Mouse (Mus musculus) kidney, postnatal 0 days (tissue): ENCODE measurements around the gene D430042O09Rik. TPM values are rescaled to one million over a fixed set of nuclear protein-coding genes. Genes with fewer than 3 reads are reported as not detected.

ENCODE experiments used
- ATAC-seq: fragments of 200-750 bp; cut with Nextera tagmentation; replicated peaks from 2 replicates; pipeline ENCODE4 v1.8.0; 2017; ENCODE audit warnings: low read depth, moderate number of reproducible peaks, moderate TSS enrichment, moderate library complexity; ENCODE audit not compliant: low FRiP score
- DNase-seq: peaks from one replicate; pipeline ENCODE4 v3.0.0-alpha.2; 2016; ENCODE audit warnings: low spot score
- H3K27ac ChIP-seq: fragments of 300-500 bp; sonication (generic); 2 replicates; pipeline ENCODE4 v1.5.1; 2014; ENCODE audit warnings: mild to moderate bottlenecking
- H3K27me3 ChIP-seq: fragments of 300-500 bp; sonication (generic); 2 replicates; pipeline ENCODE4 v1.6.1; 2014; ENCODE audit warnings: low read length, mixed read lengths; ENCODE audit not compliant: insufficient read depth
- H3K36me3 ChIP-seq: fragments of 300-500 bp; sonication (generic); 2 replicates; pipeline ENCODE4 v1.6.1; 2014; ENCODE audit warnings: low read length, mixed read lengths; ENCODE audit not compliant: insufficient read depth
- H3K4me1 ChIP-seq: fragments of 300-500 bp; sonication (generic); replicated peaks from 2 replicates; pipeline ENCODE4 v1.6.1; 2014; ENCODE audit warnings: antibody characterized with exemption, low read length, mixed read lengths; ENCODE audit not compliant: insufficient read depth
- H3K4me2 ChIP-seq: fragments of 300-500 bp; sonication (generic); 2 replicates; pipeline ENCODE4 v1.6.1; 2014; ENCODE audit warnings: mild to moderate bottlenecking, low read length, moderate library complexity, mixed read lengths
- H3K4me3 ChIP-seq: fragments of 300-500 bp; sonication (generic); replicated peaks from 2 replicates; pipeline ENCODE4 v1.5.1; 2014; ENCODE audit warnings: low read depth, low read length
- H3K9ac ChIP-seq: fragments of 300-500 bp; sonication (generic); 2 replicates; pipeline ENCODE4 v1.6.1; 2014; ENCODE audit warnings: low read depth, low read length
- H3K9me3 ChIP-seq: fragments of 300-500 bp; sonication (generic); replicated peaks from 2 replicates; pipeline ENCODE4 v1.6.1; 2016; ENCODE audit warnings: low read length, inconsistent platforms, mixed read lengths
- CTCF ChIP-seq: IDR thresholded peaks from 2 replicates; pipeline ENCODE4 v1.5.1; 2016; ENCODE audit warnings: antibody characterized with exemption, low read depth, mild to moderate bottlenecking, moderate library complexity
- WGBS: fragments of 180-500 bp; shearing (Covaris S2); extraction: QIAGEN DNeasy Blood & Tissue Kit; methylation state at CpG from one replicate; pipeline ENCODE4 v1.1.7; 2014; 5-methylcytosine and 5-hydroxymethylcytosine counted together
- polyA plus RNA-seq: library from polyadenylated mRNA; unstranded; fragments of >200 nt; fragmentation: Nextera tagmentation; extraction: Ambion mirVana; gene quantifications from 2 replicates; pipeline ENCODE4 v1.2.1, GENCODE M21; 2015

D430042O09Rik gene
- polyA plus RNA-seq, 1 experiment from 2014 or later = 4.8 TPM

DNA sequence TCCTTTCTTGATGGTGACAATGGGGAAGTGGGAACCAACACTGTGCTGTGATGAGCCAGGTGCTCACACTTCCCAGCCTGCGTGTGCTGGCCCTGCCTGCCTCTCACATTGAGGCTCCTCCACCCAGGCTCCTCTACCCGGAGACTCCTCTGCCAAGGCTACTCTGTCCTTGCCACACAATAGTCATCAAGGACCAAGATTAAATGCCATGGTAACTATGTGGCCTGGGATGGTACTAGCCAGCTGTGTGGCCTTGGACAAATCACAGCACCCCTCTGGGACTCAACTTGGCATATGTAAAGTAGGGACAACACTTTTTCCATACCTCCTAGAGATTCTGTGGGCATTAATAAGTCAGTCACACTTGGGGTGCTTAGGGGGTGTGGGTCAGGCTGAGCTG is 192.2 kb downstream of the D430042O09Rik start:
- ATAC-seq = no peak
- TF ChIP-seq CTCF = no peak
- Histone ChIP-seq H3K9ac (no peak overlapping the region), H3K4me1 (no peaks in the 10 kb centered on the region), H3K27me3 (no peaks in the 10 kb centered on the region), H3K4me2 (no peak overlapping the region), H3K27ac (no peak overlapping the region), H3K9me3 (no peaks in the 10 kb centered on the region), H3K4me3 (no peak overlapping the region), H3K36me3 (no peaks in the 10 kb centered on the region)
- DNase-seq = no peak
- 79% methylated on average over 2 of the region's 2 CpGs for WGBS

DNA sequence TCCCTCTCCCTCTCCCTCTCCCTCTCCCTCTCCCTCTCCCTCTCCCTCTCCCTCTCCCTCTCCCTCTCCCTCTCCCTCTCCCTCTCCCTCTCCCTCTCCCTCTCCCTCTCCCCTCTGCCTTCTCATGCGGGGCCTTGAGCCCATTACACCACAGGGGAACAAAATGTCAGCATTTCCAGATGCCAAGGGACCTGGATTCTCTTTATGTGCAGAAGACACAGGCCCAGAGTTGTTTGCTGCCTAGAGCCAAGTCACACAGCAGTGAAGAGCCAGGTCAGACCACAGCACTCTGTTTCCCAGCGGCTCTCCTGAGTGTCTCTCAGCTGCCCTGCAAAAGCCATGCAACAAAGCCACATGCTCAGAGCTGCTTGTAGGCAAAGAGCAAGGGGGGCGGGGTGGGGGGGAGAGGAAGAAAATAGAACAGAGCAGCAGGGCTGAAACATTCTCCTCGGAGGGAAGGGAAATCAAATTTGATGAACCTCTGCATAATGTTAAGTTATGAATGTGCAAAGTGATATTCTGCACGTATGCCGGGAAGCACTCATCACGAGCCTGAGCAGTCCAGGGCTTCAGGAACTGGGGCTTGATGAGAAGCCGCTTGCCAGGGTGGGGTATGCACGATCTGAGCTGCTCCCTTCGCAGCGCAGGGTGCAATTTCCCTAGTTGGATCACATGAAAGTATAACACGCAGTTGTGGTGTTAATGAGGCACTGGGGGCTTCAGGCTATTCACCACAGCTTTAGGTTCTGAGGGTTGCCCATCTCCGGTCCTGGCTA is 192.9 kb downstream of the D430042O09Rik start:
- WGBS = 70% methylated on average over 13 of the region's 13 CpGs
- no peaks in the 10 kb centered on the region for H3K27me3 ChIP-seq
- no peak overlapping the region for H3K9ac ChIP-seq
- no peak for TF ChIP-seq CTCF
- DNase-seq = no peak
- H3K4me1 ChIP-seq = no peaks in the 10 kb centered on the region
- H3K9me3 ChIP-seq = no peaks in the 10 kb centered on the region
- no peak overlapping the region for H3K27ac ChIP-seq
- H3K36me3 ChIP-seq = no peaks in the 10 kb centered on the region
- ATAC-seq = no peak
- H3K4me3 ChIP-seq = no peak overlapping the region
- H3K4me2 ChIP-seq = no peak overlapping the region

DNA sequence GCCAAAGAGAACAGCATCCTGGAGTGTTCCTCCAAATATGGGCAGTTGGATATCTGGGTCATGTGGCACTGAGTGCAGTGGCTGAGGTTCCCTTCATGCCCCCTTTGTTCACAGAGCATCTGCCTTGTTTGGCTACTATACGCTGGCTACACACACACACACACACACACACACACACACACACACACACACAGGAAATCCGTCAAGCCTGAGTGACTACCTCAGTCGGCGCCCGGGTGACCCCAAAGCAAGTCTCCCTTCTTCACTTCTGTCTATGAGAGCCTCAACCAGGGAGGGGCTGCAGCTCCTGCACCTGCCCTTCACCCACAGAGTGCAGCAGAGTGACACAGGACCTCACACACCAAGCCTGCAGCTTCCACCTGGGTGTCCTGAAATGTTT is 213.1 kb downstream of the D430042O09Rik start:
- ATAC-seq = peak; percentile 43; the same call in 1 of the 2 replicates
- no peak overlapping the region for H3K4me2 ChIP-seq

DNA sequence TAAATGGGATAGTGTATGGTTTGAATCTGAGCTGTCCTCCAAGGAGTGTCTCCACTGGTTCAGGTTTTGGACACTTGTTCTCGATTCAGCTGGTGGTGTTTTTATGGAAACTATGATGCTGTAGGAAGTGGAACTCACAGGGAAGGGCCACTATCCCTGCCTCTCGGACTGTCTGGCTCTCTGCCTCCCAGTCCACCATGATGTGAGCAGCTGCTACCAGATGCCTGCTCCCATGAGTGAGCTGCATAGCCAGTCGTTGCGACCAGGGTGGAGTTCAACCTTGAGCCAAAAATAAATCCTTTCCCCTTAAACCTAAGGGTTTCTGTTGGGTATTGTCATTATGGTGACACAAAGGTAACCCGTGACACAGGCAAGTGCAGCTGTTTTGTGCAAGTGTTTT is 216.4 kb downstream of the D430042O09Rik start:
- Histone ChIP-seq H3K4me3 (no peak overlapping the region), H3K4me2 (no peak overlapping the region), H3K9ac (no peak overlapping the region), H3K27ac (no peak overlapping the region), H3K4me1 (no peaks in the 10 kb centered on the region), H3K9me3 (no peaks in the 10 kb centered on the region), H3K36me3 (no peaks in the 10 kb centered on the region), H3K27me3 (no peaks in the 10 kb centered on the region)
- 83% methylated on average over 5 of the region's 5 CpGs for WGBS
- no peak for DNase-seq
- TF ChIP-seq CTCF = no peak
- no peak for ATAC-seq

More for the DNA sequence above, 213.1 kb downstream of the D430042O09Rik start:
- Histone ChIP-seq H3K9ac (no peak overlapping the region), H3K36me3 (no peaks in the 10 kb centered on the region), H3K27ac (no peak overlapping the region), H3K27me3 (no peaks in the 10 kb centered on the region), H3K9me3 (no peaks in the 10 kb centered on the region), H3K4me3 (no peak overlapping the region), H3K4me1 (no peaks in the 10 kb centered on the region)
- TF ChIP-seq CTCF = no peak
- 22% methylated on average over 5 of the region's 5 CpGs for WGBS
- peak; percentile 27 for DNase-seq

Other genes starting within 250 kb of the D430042O09Rik start
- 119 and 127 TPM in 2 replicates for gene Nsmce1, start 216.3 kb upstream of the D430042O09Rik start, polyA plus RNA-seq
- gene Il4ra, start 155.8 kb upstream of the D430042O09Rik start, polyA plus RNA-seq = 9.8 and 10.0 TPM in 2 replicates
- gene Il21r, start 104.5 kb upstream of the D430042O09Rik start, polyA plus RNA-seq = 0.18 and 0.22 TPM in 2 replicates
- 15.6 and 17.8 TPM in 2 replicates for gene Gtf3c1, start 108 bp upstream of the D430042O09Rik start, polyA plus RNA-seq